Mouse (Mus musculus) embryo, embryonic 11.5 days (tissue): ENCODE results near the gene Olfr455.

Experiments
- DNase-seq: peaks from one replicate; pipeline ENCODE4 v3.0.0-alpha.2; 2012; ENCODE audit warnings: low read depth, low spot score

Gene Olfr455

GRCm38 (mm10) chr6:42547461-42547860 is at the start of gene Olfr455:
Olfr455 (minus strand) TSS chr6:42547587.
- DNase-seq = no peak

GRCm38 (mm10) chr6:42593138-42593882 is 45.9 kb upstream of the Olfr455 start:
- DNase-seq = no peak

GRCm38 (mm10) chr6:42586569-42586968 is 39.2 kb upstream of the Olfr455 start:
- no peak for DNase-seq

GRCm38 (mm10) chr6:42583488-42583872 is 36.1 kb upstream of the Olfr455 start:
- DNase-seq = peak; percentile 32

GRCm38 (mm10) chr6:42582741-42583487 is 35.5 kb upstream of the Olfr455 start:
- no peak for DNase-seq

- DNase-seq = no peak
Measured at GRCm38 (mm10) chr6:42578678-42579077, 31.3 kb upstream of the Olfr455 start.

- no peak for DNase-seq
Measured at GRCm38 (mm10) chr6:42577433-42577832, 30.0 kb upstream of the Olfr455 start.

- DNase-seq = no peak
Measured at GRCm38 (mm10) chr6:42568205-42568604, 20.8 kb upstream of the Olfr455 start.

- no peak for DNase-seq
Measured at GRCm38 (mm10) chr6:42566076-42566598, 18.8 kb upstream of the Olfr455 start.

GRCm38 (mm10) chr6:42562280-42562679 is 14.9 kb upstream of the Olfr455 start:
- DNase-seq = no peak

GRCm38 (mm10) chr6:42560885-42561284 is 13.5 kb upstream of the Olfr455 start:
- DNase-seq = no peak

- no peak for DNase-seq
Measured at GRCm38 (mm10) chr6:42558641-42559040, 11.3 kb upstream of the Olfr455 start.

GRCm38 (mm10) chr6:42546180-42546579 is 1.2 kb downstream of the Olfr455 start:
- DNase-seq = no peak

- no peak for DNase-seq
Measured at GRCm38 (mm10) chr6:42545451-42545885, 1.9 kb downstream of the Olfr455 start.

GRCm38 (mm10) chr6:42544846-42545245 is 2.5 kb downstream of the Olfr455 start:
- no peak for DNase-seq

- DNase-seq = no peak
Measured at GRCm38 (mm10) chr6:42542036-42543031, 5.1 kb downstream of the Olfr455 start.

- DNase-seq = peak; percentile 4
Measured at GRCm38 (mm10) chr6:42540681-42541080, 6.7 kb downstream of the Olfr455 start.

- no peak for DNase-seq
Measured at GRCm38 (mm10) chr6:42539711-42540110, 7.7 kb downstream of the Olfr455 start.

- no peak for DNase-seq
Measured at GRCm38 (mm10) chr6:42513461-42513860, 33.9 kb downstream of the Olfr455 start.

GRCm38 (mm10) chr6:42509311-42509710 is 38.1 kb downstream of the Olfr455 start:
- DNase-seq = no peak

- no peak for DNase-seq
Measured at GRCm38 (mm10) chr6:42503478-42503877, 43.9 kb downstream of the Olfr455 start.
